In the genomic region with DNA sequence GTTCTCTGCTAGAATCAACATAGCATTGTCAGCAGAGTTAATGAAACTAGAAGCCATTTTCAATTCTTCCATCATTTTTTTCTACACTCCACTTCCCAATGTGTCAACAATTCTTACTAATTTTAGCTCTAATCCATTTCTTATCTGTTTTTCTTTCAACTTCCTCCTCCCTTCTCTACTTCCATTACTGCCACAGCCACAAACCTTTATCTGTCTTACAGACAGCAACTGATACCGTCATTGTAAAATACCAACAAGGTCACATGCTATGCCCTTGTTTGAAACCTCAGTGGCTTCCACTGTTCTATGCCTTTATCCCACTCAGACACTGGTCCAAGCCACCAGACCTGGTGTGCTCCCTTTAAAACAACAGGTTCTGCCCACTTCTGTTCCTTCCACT, we compare ENCODE assay signal across 37 mouse cellular contexts. TPM values are rescaled to one million over a fixed set of nuclear protein-coding genes. Genes with fewer than 3 reads are reported as not detected.
DNase-seq lines count a peak whose midpoint lies in the region; ATAC-seq lines count a peak whose summit lies in the region.
"Had no signal": no experiment of that assay in that cellular context is flagged by ENCODE, and none has a peak within 500 bp of the region (broad histone marks: within the 10 kb centered on the region; RNA-seq: fewer than 3 reads in every experiment).

No protein-coding gene starts in this region.

- peaks cover 7% of the 10 kb centered on the region; the same call in 1 of the 2 replicates for H3K36me3 ChIP-seq in heart, embryonic 11.5 days (ENCODE audit: control insufficient read depth, insufficient read depth, low read length)

- no peaks in the 10 kb centered on the region for H3K9me3 ChIP-seq in heart, embryonic 11.5 days (replicated peaks; ENCODE audit: control insufficient read depth, low read length)
- H3K9me3 ChIP-seq: embryonic facial prominence, embryonic 13.5 days; forebrain, embryonic 12.5 days; hindbrain, embryonic 15.5 days; kidney, embryonic 15.5 days; limb, embryonic 15.5 days had no signal

- WGBS in heart, embryonic 11.5 days (ENCODE audit: insufficient replicate concordance), result 13% methylated on average over 1 of the region's 1 CpGs

- H3K27me3 ChIP-seq in heart, embryonic 11.5 days (ENCODE audit: control insufficient read depth, insufficient read depth, low read length), result no peaks in the 10 kb centered on the region
- H3K27me3 ChIP-seq: embryonic facial prominence, embryonic 13.5 days; forebrain, embryonic 12.5 days; hindbrain, embryonic 15.5 days; kidney, embryonic 15.5 days; limb, embryonic 15.5 days; Patski had no signal

- H3K27ac ChIP-seq in heart, embryonic 11.5 days (ENCODE audit: low read depth, low read length), result peak overlapping the region; percentile 70
- H3K27ac ChIP-seq: embryonic facial prominence, embryonic 13.5 days; forebrain, embryonic 12.5 days; gastrocnemius, adult 2 months; hindbrain, embryonic 15.5 days; kidney, embryonic 15.5 days; limb, embryonic 15.5 days; liver, embryonic 14.5 days had no signal

- no peak overlapping the region for H3K4me3 ChIP-seq in heart, embryonic 11.5 days (ENCODE audit: low read depth, low read length)
- H3K4me3 ChIP-seq: embryonic facial prominence, embryonic 13.5 days; erythroblast, embryonic 14.5 days; forebrain, embryonic 12.5 days; gastrocnemius, adult 2 months; hindbrain, embryonic 15.5 days; kidney, embryonic 15.5 days; limb, embryonic 15.5 days had no signal

- no peak for ATAC-seq in heart, embryonic 11.5 days (replicated peaks; ENCODE audit: insufficient number of reproducible peaks, low FRiP score, low TSS enrichment)
- ATAC-seq in common myeloid progenitor, adult 5-6 weeks (replicated peaks; ENCODE audit: low read depth, poor library complexity, severe bottlenecking), result peak; percentile 49
- ATAC-seq in megakaryocyte progenitor cell, adult 5-6 weeks (replicated peaks; ENCODE audit: poor library complexity), result peak; percentile 69
- ATAC-seq: CD4-positive, CD25-positive, alpha-beta regulatory T cell, adult 4 months; Patski had no signal

- no peak overlapping the region for H3K4me2 ChIP-seq in heart, embryonic 11.5 days
- H3K4me2 ChIP-seq: embryonic facial prominence, embryonic 13.5 days; forebrain, embryonic 12.5 days; hindbrain, embryonic 15.5 days; kidney, embryonic 15.5 days; limb, embryonic 15.5 days; lung, embryonic 14.5 days; midbrain, embryonic 11.5 days had no signal

- H3K4me1 ChIP-seq in heart, embryonic 11.5 days (ENCODE audit: control insufficient read depth, insufficient read depth, low read length), result peaks cover 13% of the 10 kb centered on the region
- H3K4me1 ChIP-seq: embryonic facial prominence, embryonic 13.5 days; forebrain, embryonic 12.5 days; hindbrain, embryonic 15.5 days; kidney, embryonic 15.5 days; limb, embryonic 15.5 days had no signal

- H3K9ac ChIP-seq in heart, embryonic 11.5 days (ENCODE audit: low read depth, low read length), result no peak overlapping the region
- H3K9ac ChIP-seq: embryonic facial prominence, embryonic 13.5 days; forebrain, embryonic 12.5 days; hindbrain, embryonic 15.5 days; kidney, embryonic 15.5 days; limb, embryonic 15.5 days; liver, embryonic 14.5 days; lung, embryonic 14.5 days had no signal

- intact Hi-C loops in heart, postnatal 36 days (cut with DNase I), result no loop called here

- no peak for DNase-seq in heart, postnatal 36 days
- DNase-seq in 416B (ENCODE audit: low read depth), result peak; percentile 83
- DNase-seq in left cerebral cortex, adult 18-20 months (ENCODE audit: low spot score in 2 of 2), result no peak
- no peak for DNase-seq in cerebellum, adult 11 months
- no peak for DNase-seq in kidney, postnatal 10 days
- DNase-seq: adrenal gland, postnatal 36 days; cerebellum, adult 18-20 months; cerebellum, postnatal 14 days; embryo, embryonic 11 days; gastrocnemius, adult 2 months; heart, postnatal 4 days; kidney, postnatal 4 days; left cerebral cortex, postnatal 4 days; lung, embryonic 14.5 days; lung, postnatal 36 days; right cerebral cortex, postnatal 14 days; spleen, adult 18-20 months; thymus, postnatal 14 days had no signal

RNA-seq across cellular contexts. Expression of a gene that starts 39.8 kb away (rescaled TPM):
- polyA plus RNA-seq in heart, embryonic 11.5 days (2014; fragmentation: Nextera tagmentation; extraction: Ambion mirVana), result 12.6 and 14.8 TPM in 2 replicates
- 10 to 100 TPM; 17.7 to 22.6 TPM for total RNA-seq in heart, postnatal 36 days (2021)
- 27.7 and 32.7 TPM in 2 replicates for total RNA-seq in common myeloid progenitor, adult 5-6 weeks (2017)
- total RNA-seq in megakaryocyte progenitor cell, adult 5-6 weeks (2015), result 106 and 109 TPM in 2 replicates
- total RNA-seq in megakaryocyte progenitor cell, adult 5-6 weeks (2017), result 28.9 and 45.7 TPM in 2 replicates
- total RNA-seq in left cerebral cortex, adult 18-20 months (2021), result 10 to 100 TPM; 51.1 to 56.3 TPM

RNA-seq across cellular contexts. Expression of a gene that starts 46.5 kb away (rescaled TPM):
- not detected in 2 replicates for polyA plus RNA-seq in heart, embryonic 11.5 days (2014; fragmentation: Nextera tagmentation; extraction: Ambion mirVana)
- not detected for total RNA-seq in heart, postnatal 36 days (2021)
- not detected in 2 replicates for total RNA-seq in common myeloid progenitor, adult 5-6 weeks (2017)
- total RNA-seq in megakaryocyte progenitor cell, adult 5-6 weeks (2015), result not detected in 2 replicates
- total RNA-seq in megakaryocyte progenitor cell, adult 5-6 weeks (2017), result not detected in 2 replicates
- 1 to 10 TPM in 1 of 2 experiments, not detected in 1; 1.8 TPM for total RNA-seq in left cerebral cortex, adult 18-20 months (2021)
- total RNA-seq: gastrocnemius, adult 2 months; gastrocnemius, postnatal 4 days; heart, postnatal 4 days; monocyte, adult 5-6 weeks; neutrophil, adult 5-6 weeks had no signal
- polyA plus RNA-seq: CD4-positive, CD25-positive, alpha-beta regulatory T cell, adult 4 months; embryonic facial prominence, embryonic 13.5 days; erythroblast, embryonic 14.5 days; forebrain, embryonic 12.5 days; frontal cortex, adult 2 months; hindbrain, embryonic 15.5 days; intestine, embryonic 14.5 days; kidney, embryonic 15.5 days; limb, embryonic 15.5 days; liver, embryonic 14.5 days; lung, embryonic 14.5 days; midbrain, embryonic 11.5 days; Patski had no signal

RNA-seq across cellular contexts. Expression of a gene that starts 57.3 kb away (rescaled TPM):
- not detected in 2 replicates for polyA plus RNA-seq in heart, embryonic 11.5 days (2014; fragmentation: Nextera tagmentation; extraction: Ambion mirVana)
- total RNA-seq in heart, postnatal 36 days (2021), result 1 to 10 TPM; 3.5 to 4.3 TPM
- 0.58 TPM in 1 of 2 replicates, not detected in the other for total RNA-seq in common myeloid progenitor, adult 5-6 weeks (2017)
- 0.35 and 0.54 TPM in 2 replicates for total RNA-seq in megakaryocyte progenitor cell, adult 5-6 weeks (2015)
- not detected in 2 replicates for total RNA-seq in megakaryocyte progenitor cell, adult 5-6 weeks (2017)
- total RNA-seq in left cerebral cortex, adult 18-20 months (2021), result under 1 TPM; 0.75 to 0.81 TPM
- total RNA-seq: adrenal gland, adult 18-20 months; adrenal gland, postnatal 36 days; monocyte, adult 5-6 weeks had no signal
- polyA plus RNA-seq: CD4-positive, CD25-positive, alpha-beta regulatory T cell, adult 4 months; erythroblast, embryonic 14.5 days had no signal

RNA-seq across cellular contexts. Expression of a gene that starts 59.7 kb away (rescaled TPM):
- polyA plus RNA-seq in heart, embryonic 11.5 days (2014; fragmentation: Nextera tagmentation; extraction: Ambion mirVana), result 86.2 and 105 TPM in 2 replicates
- 10 to 100 TPM; 38.7 to 39.3 TPM for total RNA-seq in heart, postnatal 36 days (2021)
- 0.15 and 2.6 TPM in 2 replicates for total RNA-seq in common myeloid progenitor, adult 5-6 weeks (2017)
- total RNA-seq in megakaryocyte progenitor cell, adult 5-6 weeks (2015), result 0.12 TPM in 1 of 2 replicates, not detected in the other
- total RNA-seq in megakaryocyte progenitor cell, adult 5-6 weeks (2017), result 0.14 TPM in 1 of 2 replicates, not detected in the other
- total RNA-seq in left cerebral cortex, adult 18-20 months (2021), result 10 to 100 TPM in 1 of 2 experiments, 1 to 10 TPM in 1; 8.7 to 10.3 TPM
- polyA plus RNA-seq: erythroblast, embryonic 14.5 days had no signal
